Mouse (Mus musculus) frontal cortex, postnatal 10 days (tissue): Measurements from ENCODE around the gene Lmo1.
"Not testable (repeated sequence)": the region's sequence is repeated elsewhere in the genome, so short reads cannot be mapped to it uniquely, and the experiment has no call there.

ENCODE experiments used
- DNase-seq, 2 experiments: peaks; one replicate each; pipeline ENCODE4 v3.0.0; 2022; ENCODE audit warnings: low spot score in 2 of 2, mixed read lengths in 1 of 2

Gene Lmo1

GRCm38 (mm10) chr7:109174337-109174948 lies 564 bp downstream of the Lmo1 start:
- DNase-seq: peak in 1 of 2 experiments; percentile 37

DNA sequence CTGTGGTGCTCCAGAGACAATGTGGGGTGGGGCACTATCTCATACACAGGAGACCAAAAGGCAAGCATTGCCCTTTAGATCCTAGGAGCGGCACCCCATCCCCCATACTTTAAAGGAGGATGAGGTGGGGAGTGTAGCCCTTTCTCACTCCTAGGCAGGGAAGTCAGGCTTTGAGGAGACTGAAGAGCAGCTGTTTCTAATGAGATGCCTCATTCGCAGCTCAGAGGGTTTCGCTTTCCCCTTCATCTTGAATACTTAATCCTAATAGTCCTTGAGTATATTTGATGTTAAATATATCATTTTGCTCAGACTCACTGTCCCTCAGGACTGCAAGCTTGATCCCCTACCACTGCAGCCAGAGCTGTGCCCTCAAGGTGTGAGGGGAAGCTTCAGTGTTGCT lies 3.1 kb downstream of the Lmo1 start:
- no peak for DNase-seq

GRCm38 (mm10) chr7:109170441-109170820 lies 4.6 kb downstream of the Lmo1 start:
- DNase-seq: peak; percentile 70 to 85

DNA sequence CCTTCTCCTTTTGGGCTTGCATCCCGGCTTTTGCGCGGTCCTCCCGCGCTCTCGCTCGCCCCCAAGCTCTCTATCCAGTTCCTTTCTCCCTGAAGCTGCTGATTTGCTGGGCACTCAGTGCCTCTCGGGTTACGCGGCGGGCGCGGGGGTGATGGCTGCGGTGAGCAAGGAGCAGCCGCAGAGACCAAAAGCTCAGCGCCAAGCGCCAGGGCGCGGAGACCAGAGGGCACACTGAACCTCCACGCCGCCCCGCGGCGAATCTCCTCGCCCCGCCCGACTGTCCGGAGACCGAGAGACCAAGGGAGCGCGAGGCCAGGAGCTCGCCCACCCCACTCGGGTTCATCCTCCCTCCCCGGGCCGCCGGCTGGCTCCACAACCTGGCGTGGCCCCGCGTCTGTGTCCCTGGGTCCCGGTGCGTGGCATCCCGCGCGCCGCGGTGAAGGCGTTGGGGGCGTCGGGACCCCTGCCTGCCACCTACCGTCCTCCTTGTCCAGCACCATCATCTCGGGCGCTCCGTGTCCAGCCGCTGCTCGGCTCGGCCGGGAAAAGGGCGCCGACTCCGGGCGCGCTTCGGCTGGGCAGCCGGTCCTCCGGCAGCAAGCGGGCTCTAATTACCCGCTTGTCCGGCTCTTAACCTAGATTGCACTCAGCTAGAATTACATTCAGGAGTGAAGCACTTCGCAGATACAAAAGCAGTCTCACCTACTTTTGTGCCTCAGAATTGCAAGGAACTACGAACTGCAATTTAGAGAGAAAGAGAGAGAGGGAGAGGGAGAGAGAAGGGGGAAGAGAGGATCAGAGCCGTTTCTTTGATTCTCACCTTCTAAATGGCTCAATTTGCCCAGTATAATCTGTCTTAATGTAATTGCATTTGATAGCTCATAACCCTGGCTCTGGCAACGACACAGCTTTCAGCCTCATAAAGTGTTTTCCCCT lies 5.2 kb downstream of the Lmo1 start:
- DNase-seq: peak in 1 of 2 experiments; percentile 34

GRCm38 (mm10) chr7:109168716-109169115 lies 6.3 kb downstream of the Lmo1 start:
- DNase-seq: no peak

GRCm38 (mm10) chr7:109165931-109166585 lies 8.9 kb downstream of the Lmo1 start:
- DNase-seq: no peak

GRCm38 (mm10) chr7:109154331-109154730 lies 20.7 kb downstream of the Lmo1 start:
- no peak for DNase-seq

GRCm38 (mm10) chr7:109153538-109153937 lies 21.5 kb downstream of the Lmo1 start:
- DNase-seq: no peak

DNA sequence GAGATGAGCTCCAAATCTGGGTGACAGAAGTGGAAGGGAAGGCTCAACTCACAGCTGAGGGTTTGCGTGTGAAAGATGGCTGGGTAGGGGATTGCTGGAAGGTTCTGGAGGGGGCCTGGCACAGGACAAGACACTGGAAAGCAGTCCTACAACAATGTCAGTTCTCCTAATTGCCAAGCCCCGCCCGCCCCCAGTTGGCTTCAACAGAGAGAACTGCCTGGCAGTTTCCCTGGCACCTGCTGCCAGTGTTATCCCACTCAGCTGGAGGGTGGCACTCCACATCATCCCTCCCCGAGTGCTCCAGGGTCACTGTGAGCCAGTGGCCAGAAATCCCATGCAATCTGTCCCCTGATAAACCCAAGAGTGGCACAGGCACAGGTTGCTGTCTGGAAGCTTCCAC lies 23.9 kb downstream of the Lmo1 start:
- DNase-seq: no peak

DNA sequence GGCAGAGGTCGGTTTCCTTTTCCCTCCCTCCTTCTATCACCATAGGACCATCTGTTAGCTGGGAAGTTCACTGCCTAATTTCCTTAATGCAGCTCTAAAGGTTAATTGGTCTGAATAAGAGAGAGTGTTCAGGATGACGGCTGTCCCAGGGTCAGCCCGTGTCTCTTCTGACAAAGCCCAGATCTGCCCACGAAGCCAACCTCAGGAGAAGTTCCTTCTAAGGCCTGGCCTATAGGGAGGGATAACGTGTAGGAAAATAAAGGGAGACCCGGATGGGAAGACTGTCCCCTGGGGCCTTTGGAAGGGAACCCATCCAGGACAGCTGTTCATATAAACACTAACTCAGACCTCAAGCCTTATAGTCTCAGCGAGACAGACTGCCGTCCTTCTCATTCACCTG lies 29.8 kb downstream of the Lmo1 start:
- DNase-seq: no peak

DNA sequence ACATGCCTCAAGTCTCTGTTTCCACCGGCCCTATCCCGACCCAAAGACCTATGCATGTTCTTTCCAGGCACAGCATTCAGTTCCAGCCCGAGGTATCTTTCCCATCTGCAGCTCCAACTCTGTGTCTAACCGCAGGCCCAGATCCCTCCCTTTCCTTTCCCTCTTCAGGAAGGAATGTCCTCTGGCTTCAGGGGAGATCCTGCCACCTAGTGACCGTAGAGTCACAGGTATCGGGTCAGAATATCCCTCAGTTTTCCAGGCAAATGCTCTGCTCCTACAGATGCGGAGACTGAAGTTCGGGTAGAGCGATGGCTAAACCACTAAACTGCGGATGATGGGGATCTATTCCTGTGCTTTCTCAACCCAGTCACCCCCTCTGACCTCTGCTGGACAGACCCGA lies 30.3 kb downstream of the Lmo1 start:
- DNase-seq: no peak

GRCm38 (mm10) chr7:109142564-109142963 lies 32.4 kb downstream of the Lmo1 start:
- no peak for DNase-seq

DNA sequence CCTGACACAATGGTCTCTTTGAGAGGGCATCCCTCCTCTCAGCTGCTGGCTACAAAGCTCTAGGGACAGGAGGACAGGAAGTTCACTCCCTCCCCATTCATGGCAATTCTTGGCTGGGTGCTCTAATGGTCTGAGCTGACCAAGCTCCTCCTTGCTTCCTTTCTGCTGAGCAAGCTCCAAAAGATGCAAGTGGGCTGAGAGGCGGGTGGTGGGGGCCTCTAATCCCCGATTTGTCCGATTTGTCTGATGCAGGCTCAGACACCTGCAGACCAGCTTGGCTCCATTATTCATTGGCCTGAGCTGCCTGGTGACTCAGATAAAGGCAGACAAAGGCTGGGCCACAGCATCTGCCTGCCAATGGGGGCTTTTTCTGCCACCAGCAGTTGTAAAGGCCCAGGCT lies 33.3 kb downstream of the Lmo1 start:
- no peak for DNase-seq

DNA sequence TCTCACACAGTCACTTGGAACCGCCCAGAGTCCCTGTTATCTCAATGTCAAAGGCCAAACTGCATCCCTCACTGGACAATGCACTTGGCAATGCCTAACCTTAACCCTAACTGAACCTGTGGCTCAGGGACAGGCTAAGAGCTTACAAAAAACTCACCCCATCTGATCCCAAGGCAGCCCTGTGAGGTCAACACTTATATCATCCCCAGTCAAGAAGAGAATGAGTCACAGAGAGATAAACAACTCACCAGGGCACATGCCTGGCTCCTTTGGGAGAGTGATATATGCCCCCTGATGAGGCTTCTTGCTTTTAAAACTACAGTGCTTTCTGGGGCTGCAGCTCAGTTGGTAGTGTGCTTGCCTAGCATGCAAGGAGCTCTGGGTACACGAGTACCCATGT lies 34.0 kb downstream of the Lmo1 start:
- no peak for DNase-seq

GRCm38 (mm10) chr7:109139405-109139804 lies 35.6 kb downstream of the Lmo1 start:
- peak; percentile 56 to 87 for DNase-seq

GRCm38 (mm10) chr7:109137441-109137840 lies 37.6 kb downstream of the Lmo1 start:
- no peak for DNase-seq

GRCm38 (mm10) chr7:109131565-109131964 lies 43.4 kb downstream of the Lmo1 start:
- DNase-seq: no peak

DNA sequence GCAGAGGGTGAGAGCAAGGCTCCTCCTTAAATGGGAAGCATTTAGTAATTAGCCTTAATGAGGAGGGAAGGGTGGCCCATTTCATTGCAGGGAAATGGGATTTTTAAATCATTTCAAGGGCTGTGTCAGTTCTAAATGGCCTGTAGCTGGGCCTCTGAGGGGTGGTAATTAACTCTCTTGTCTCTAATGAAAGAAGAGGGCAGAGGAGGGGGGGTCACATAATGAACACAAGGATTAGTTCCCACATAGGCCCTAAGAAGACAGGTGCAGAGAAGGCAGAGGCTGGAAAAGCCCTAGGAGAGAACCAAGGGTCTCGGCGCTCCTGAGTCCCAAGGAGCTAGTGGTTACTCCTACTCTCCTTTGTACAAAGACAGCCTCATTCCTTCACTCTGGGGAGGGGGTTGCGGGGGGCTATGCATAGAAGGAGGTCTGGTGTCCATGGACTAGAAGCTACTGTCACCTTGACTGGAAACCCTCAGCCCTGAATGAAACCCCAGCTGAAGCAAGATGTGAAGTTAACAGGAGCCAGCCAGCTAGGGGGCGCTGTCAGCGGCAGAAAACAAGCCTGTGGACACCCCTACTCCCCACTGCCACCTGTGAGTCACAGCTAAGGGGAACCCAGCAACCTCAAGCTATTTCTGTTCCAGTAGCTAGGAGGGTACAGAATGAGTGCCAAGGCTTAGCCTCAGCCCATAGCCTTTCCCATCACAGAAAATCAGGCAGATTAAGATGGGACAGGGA lies 44.9 kb downstream of the Lmo1 start:
- no peak for DNase-seq

DNA sequence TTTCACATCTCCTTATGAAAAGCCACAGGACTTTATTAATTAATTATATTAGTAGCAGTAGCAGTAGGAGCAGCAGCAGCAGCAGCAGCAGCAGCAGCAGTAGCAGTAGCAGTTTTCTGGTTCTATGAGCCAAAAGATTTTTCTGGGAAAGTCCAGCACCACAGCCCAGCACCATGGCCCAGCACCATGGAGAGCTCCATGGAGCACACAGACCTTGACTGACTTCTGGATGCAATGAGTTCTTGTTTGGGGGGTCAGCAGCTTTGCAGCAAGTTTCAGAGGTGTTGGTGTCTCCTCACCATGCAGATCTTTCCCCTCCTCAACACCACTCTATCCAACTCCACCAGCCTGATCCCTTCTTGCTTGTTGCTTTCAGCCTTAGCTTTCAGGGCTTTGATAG lies 45.6 kb downstream of the Lmo1 start:
- no peak for DNase-seq

DNA sequence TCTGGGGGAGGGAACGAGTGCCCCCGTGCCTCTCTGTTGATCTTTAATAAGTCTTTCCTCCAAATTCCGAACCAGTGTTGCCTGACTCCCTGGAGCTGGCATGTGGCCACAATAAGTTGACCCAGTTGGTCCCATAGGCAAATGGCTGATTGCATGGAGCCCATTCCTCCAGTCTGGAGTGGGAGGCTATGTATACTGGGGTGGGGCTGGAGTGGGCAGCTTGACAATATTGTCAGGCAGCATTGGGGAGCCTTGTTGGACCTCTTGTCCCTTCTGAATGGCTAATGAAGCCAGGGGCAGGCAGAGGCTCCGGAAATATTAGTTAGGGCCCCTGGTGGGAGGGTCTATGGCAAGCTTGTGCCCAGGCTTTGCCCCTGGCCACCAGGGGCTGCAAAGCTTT lies 59.1 kb downstream of the Lmo1 start:
- DNase-seq: no peak

DNA sequence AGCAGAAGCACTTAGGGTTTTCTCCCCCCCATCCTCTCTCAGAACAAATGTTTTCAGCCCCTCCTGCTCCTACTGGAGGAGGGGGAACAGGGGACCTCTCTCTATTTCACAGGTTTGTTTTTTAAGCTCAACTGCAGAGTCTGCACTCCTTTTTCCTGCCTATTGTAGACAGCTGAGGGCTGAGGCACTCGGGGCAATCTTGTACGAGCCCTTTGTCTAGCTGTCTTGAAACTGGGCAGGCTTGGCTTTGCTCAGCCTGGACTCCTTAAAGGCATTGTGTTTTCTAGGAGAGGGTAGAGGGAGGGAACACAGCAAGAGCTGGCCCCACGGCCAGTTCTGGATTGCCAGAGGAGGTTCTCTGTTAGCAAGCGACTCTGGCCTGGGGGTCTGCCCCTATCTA lies 59.5 kb downstream of the Lmo1 start:
- DNase-seq: not testable (repeated sequence)

- no peak for DNase-seq
Observed at GRCm38 (mm10) chr7:109114950-109115349, 60.1 kb downstream of the Lmo1 start.
